Comparison of ENCODE assay signal across 1 mouse cellular context in the genomic region with DNA sequence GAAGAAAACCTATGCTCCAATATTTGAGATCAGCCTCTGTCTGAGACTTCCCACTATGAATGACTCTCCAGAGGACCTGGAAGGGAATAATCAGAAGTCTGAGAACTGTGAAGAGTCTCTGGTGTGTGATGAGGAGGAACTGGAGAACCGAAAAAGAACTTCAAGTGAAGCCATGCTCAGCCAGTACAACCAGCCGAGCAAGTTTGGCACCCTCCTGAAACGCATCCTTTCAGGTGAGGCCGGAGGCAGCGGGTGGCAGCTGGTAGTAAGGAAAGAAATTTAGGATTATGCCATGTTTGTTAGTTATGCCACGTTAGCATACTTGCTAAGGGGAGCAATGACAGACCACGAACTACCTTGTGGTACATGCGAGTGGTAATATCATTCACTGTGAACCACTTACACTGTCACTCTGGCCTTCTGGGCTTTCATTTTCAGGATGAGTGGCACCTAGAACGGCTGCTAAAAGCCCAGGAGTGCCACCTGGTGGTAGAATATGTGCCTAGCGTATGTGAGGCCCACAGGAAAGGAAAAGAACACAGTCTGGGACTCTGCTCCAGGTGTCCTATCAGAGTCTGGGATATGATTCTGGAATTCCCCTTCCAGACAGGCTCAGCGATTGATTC.
TF ChIP-seq lines count a peak whose summit lies in the region.

No protein-coding gene starts in this region.

TF ChIP-seq in CH12.LX, 34 proteins besides CTCF, POLR2A, EP300 and RAD21 (continued from another document):
- TF ChIP-seq MAFK (IDR thresholded peaks at IDR 0.05; ENCODE audit: insufficient replicate concordance, low read length), result no peak
